Mouse (Mus musculus): Measurements from ENCODE around the gene Mast4.

- no peak for TF ChIP-seq CTCF (IDR thresholded peaks at IDR 0.05; ENCODE audit: borderline replicate concordance, control insufficient read depth, extremely low read depth, insufficient read depth, low read length, poor library complexity)
- no peak for TF ChIP-seq POLR2A (IDR thresholded peaks at IDR 0.05; ENCODE audit: control insufficient read depth, extremely low read depth, insufficient read depth, low read length, poor library complexity)
These were observed 601.2 kb downstream of the Mast4 start for GRCm38 (mm10) chr13:102733063-102733462.

All from thymus, adult 2 months (tissue).